Mouse (Mus musculus) MEL (cell line): ENCODE measurements around the gene Uroc1. TPM values are rescaled to one million over a fixed set of nuclear protein-coding genes. Genes with fewer than 3 reads are reported as not detected.

Source experiments
- DNase-seq: peaks from one replicate; pipeline ENCODE4 v3.0.0; 2011; ENCODE audit warnings: low read depth, low spot score
- H3K27ac ChIP-seq: 2 replicates; pipeline ENCODE4 v1.5.1; 2012; ENCODE audit warnings: low read depth, mild to moderate bottlenecking, control low read depth, low read length, moderate library complexity; ENCODE audit not compliant: control insufficient read depth
- H3K27me3 ChIP-seq, 2 experiments: fragments of 150-350 bp in 1 of 2; sonication (generic) in 1 of 2; 2 replicates each; pipeline ENCODE4 v1.6.1; 2012; ENCODE audit warnings: low read length in 2 of 2, mild to moderate bottlenecking in 2 of 2, improper control_type of control experiment in 1 of 2, moderate library complexity in 1 of 2; ENCODE audit not compliant: insufficient read depth in 2 of 2, control insufficient read depth in 1 of 2
- H3K36me3 ChIP-seq, 2 experiments: 2 replicates each; pipeline ENCODE4 v1.6.1; 2012 to 2014; ENCODE audit warnings: low read length in 2 of 2, improper control_type of control experiment in 1 of 2, inconsistent platforms in 1 of 2, mild to moderate bottlenecking in 1 of 2; ENCODE audit not compliant: insufficient read depth in 2 of 2, control insufficient read depth in 1 of 2
- H3K4me1 ChIP-seq, 2 experiments: fragments of 150-350 bp in 1 of 2; sonication (generic) in 1 of 2; 2 replicates each; pipeline ENCODE4 v1.6.1; 2012; ENCODE audit warnings: low read length in 2 of 2, improper control_type of control experiment in 1 of 2, mild to moderate bottlenecking in 1 of 2; ENCODE audit not compliant: insufficient read depth in 2 of 2, control insufficient read depth in 1 of 2
- H3K4me3 ChIP-seq, 2 experiments: fragments of 150-350 bp in 1 of 2; sonication (generic) in 1 of 2; 2 replicates each; pipeline ENCODE4 v1.5.1; 2012; ENCODE audit warnings: low read depth in 2 of 2, low read length in 2 of 2, mild to moderate bottlenecking in 2 of 2, moderate library complexity in 2 of 2, control low read depth in 1 of 2, improper control_type of control experiment in 1 of 2; ENCODE audit not compliant: control insufficient read depth in 1 of 2, insufficient read depth in 1 of 2
- H3K79me2 ChIP-seq: 2 replicates; pipeline ENCODE4 v1.6.1; 2012; ENCODE audit warnings: mild to moderate bottlenecking, low read length, moderate library complexity; ENCODE audit not compliant: control insufficient read depth, poor library complexity, insufficient read depth
- H3K9ac ChIP-seq: 2 replicates; pipeline ENCODE4 v1.6.1; 2012; ENCODE audit warnings: low read depth, mild to moderate bottlenecking, control low read depth, low read length, moderate library complexity; ENCODE audit not compliant: control insufficient read depth, poor library complexity, severe bottlenecking
- H3K9me3 ChIP-seq: fragments of 150-350 bp; sonication (generic); replicated peaks from 2 replicates; pipeline ENCODE4 v1.6.1; 2012; ENCODE audit warnings: mild to moderate bottlenecking, low read length, improper control_type of control experiment, moderate library complexity; ENCODE audit not compliant: insufficient read depth
- CHD2 ChIP-seq: IDR thresholded peaks from 2 replicates; pipeline ENCODE4 v1.6.1; 2011; ENCODE audit warnings: low read length, improper control_type of control experiment
- EP300 ChIP-seq, 2 experiments: IDR thresholded peaks; 2 replicates each; pipeline ENCODE4 v1.6.1; 2011; ENCODE audit warnings: improper control_type of control experiment in 2 of 2, low read length in 2 of 2, low read depth in 1 of 2, mild to moderate bottlenecking in 1 of 2
- ETS1 ChIP-seq: IDR thresholded peaks from 2 replicates; pipeline ENCODE4 v1.6.1; 2012; ENCODE audit warnings: low read depth, mild to moderate bottlenecking, inconsistent platforms, low read length, improper control_type of control experiment, moderate library complexity
- GABPA ChIP-seq: IDR thresholded peaks from 2 replicates; pipeline ENCODE4 v1.6.1; 2012; ENCODE audit warnings: low read depth, mild to moderate bottlenecking, inconsistent platforms, low read length, improper control_type of control experiment, moderate library complexity
- GATA1 ChIP-seq: IDR thresholded peaks from 2 replicates; pipeline ENCODE4 v1.6.1; 2011; ENCODE audit warnings: low read depth, low read length, improper control_type of control experiment
- HCFC1 ChIP-seq: IDR thresholded peaks from 2 replicates; pipeline ENCODE4 v1.6.1; 2012; ENCODE audit warnings: low read depth, mild to moderate bottlenecking, inconsistent platforms, low read length, improper control_type of control experiment, moderate library complexity
- JUND ChIP-seq: IDR thresholded peaks from 2 replicates; pipeline ENCODE4 v1.6.1; 2011; ENCODE audit warnings: low read depth, mild to moderate bottlenecking, improper control_type of control experiment, low read length
- KAT2A ChIP-seq: conservative IDR thresholded peaks from 2 replicates; pipeline ENCODE4 v1.6.1; 2012; ENCODE audit warnings: low read depth, low read length, improper control_type of control experiment, inconsistent platforms
- MXI1 ChIP-seq: IDR thresholded peaks from 2 replicates; pipeline ENCODE4 v1.6.1; 2011; ENCODE audit warnings: mild to moderate bottlenecking, low read depth, low read length, improper control_type of control experiment
- MYB ChIP-seq: IDR thresholded peaks from 2 replicates; pipeline ENCODE4 v1.6.1; 2011; ENCODE audit warnings: mild to moderate bottlenecking, low read depth, low read length, improper control_type of control experiment
- MYC ChIP-seq: IDR thresholded peaks from 2 replicates; pipeline ENCODE4 v1.6.1; 2011; ENCODE audit warnings: low read depth, mild to moderate bottlenecking, low read length, improper control_type of control experiment, moderate library complexity
- NELFE ChIP-seq: IDR thresholded peaks from 2 replicates; pipeline ENCODE4 v1.6.1; 2011; ENCODE audit warnings: low read depth, low read length, improper control_type of control experiment
- RCOR1 ChIP-seq: IDR thresholded peaks from 2 replicates; pipeline ENCODE4 v1.6.1; 2012; ENCODE audit warnings: low read depth, mild to moderate bottlenecking, inconsistent platforms, low read length, improper control_type of control experiment
- SMC3 ChIP-seq: IDR thresholded peaks from 2 replicates; pipeline ENCODE4 v1.6.1; 2011; ENCODE audit warnings: low read depth, low read length, improper control_type of control experiment
- TAL1 ChIP-seq: IDR thresholded peaks from 2 replicates; pipeline ENCODE4 v1.6.1; 2012; ENCODE audit warnings: mild to moderate bottlenecking, inconsistent platforms, low read length, moderate library complexity, mixed read lengths
- TBP ChIP-seq: IDR thresholded peaks from 2 replicates; pipeline ENCODE4 v1.8.0; 2011; ENCODE audit warnings: low read depth, low read length, improper control_type of control experiment
- UBTF ChIP-seq: IDR thresholded peaks from 2 replicates; pipeline ENCODE4 v1.6.1; 2012; ENCODE audit warnings: low read depth, mild to moderate bottlenecking, inconsistent platforms, low read length, improper control_type of control experiment, moderate library complexity, borderline replicate concordance; ENCODE audit not compliant: insufficient read depth
- USF1 ChIP-seq: IDR thresholded peaks from 2 replicates; pipeline ENCODE4 v1.6.1; 2014; ENCODE audit warnings: low read depth, mild to moderate bottlenecking, inconsistent platforms, low read length, improper control_type of control experiment, moderate library complexity
- USF2 ChIP-seq, 2 experiments: IDR thresholded peaks; 2 replicates each; pipeline ENCODE4 v1.6.1; 2011 to 2012; ENCODE audit warnings: improper control_type of control experiment in 2 of 2, low read length in 2 of 2, borderline replicate concordance in 1 of 2, inconsistent platforms in 1 of 2, low read depth in 1 of 2, mild to moderate bottlenecking in 1 of 2; ENCODE audit not compliant: insufficient read depth in 1 of 2
- ZMIZ1 ChIP-seq: IDR thresholded peaks from 2 replicates; pipeline ENCODE4 v1.6.1; 2012; ENCODE audit warnings: low read depth, mild to moderate bottlenecking, inconsistent platforms, low read length, improper control_type of control experiment, moderate library complexity
- ZNF384 ChIP-seq: IDR thresholded peaks from 2 replicates; pipeline ENCODE4 v1.6.1; 2012; ENCODE audit warnings: low read depth, mild to moderate bottlenecking, inconsistent platforms, low read length, improper control_type of control experiment
- polyA plus RNA-seq, 2 experiments: library from polyadenylated mRNA; stranded (reverse) in 1 of 2; unstranded in 1 of 2; fragments of >175 nt in 1 of 2; fragments of >200 nt in 1 of 2; gene quantifications; 2 replicates each; pipeline versions ENCODE4 v1.2.1 to v1.2.4; 2012; ENCODE audit warnings: low replicate concordance in 2 of 2, low read depth in 1 of 2; ENCODE audit not compliant: insufficient read length in 2 of 2, insufficient read depth in 1 of 2, missing spikeins in 1 of 2
- total RNA-seq: library from RNA; depleted of rRNA; stranded (reverse); fragments of 300-350 nt; gene quantifications from 2 replicates; pipeline ENCODE4 v1.2.3, GENCODE M21; 2012

The Uroc1 gene
- total and polyA plus RNA-seq, 3 experiments = not detected

DNA sequence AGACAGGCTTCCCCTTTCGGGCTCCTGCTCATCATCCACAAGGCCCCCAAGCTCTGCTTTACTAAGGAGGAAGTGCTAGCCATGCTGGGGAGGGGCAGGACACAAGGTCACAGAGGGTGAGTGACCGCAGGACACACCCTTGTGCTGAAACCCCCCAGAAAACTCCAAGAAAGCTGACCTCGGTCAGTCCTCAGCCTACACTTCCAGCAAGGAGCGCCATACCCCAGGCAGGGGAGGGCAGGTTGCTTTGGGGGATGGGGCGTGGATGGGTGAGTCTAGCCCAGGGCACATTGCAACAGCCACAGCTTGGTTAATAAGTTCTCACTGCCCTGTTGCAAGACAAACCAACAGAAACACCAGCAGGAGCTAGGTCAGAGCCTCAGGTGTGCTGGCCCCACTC lies 12.7 kb upstream of the Uroc1 start:
- no peak overlapping the region for H3K27ac ChIP-seq

DNA sequence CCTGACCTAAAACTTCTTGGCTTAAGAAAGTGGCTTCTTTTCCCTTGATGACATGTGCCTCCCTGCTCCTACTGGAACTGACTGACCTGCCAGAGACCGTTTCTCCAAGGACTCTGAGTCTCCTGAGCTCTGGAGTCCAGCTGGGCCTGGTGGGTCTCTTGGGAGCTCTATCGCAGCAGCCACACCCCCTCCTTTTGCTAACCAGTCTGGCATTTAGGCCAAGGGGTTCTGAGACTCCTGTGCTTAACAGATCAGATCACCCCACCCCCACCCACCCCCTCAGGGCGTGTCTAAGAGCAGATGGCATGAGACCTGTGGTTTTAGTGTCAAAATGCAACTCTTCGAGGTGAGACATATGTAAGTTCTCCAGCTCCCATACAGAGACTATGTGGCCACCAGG lies 11.3 kb upstream of the Uroc1 start:
- Histone ChIP-seq H3K4me3 (no peak overlapping the region), H3K27me3 (no peaks in the 10 kb centered on the region), H3K4me1 (no peaks in the 10 kb centered on the region), H3K79me2 (no peaks in the 10 kb centered on the region), H3K27ac (no peak overlapping the region), H3K36me3 (no peaks in the 10 kb centered on the region), H3K9ac (no peak overlapping the region), H3K9me3 (no peaks in the 10 kb centered on the region)
- DNase-seq = no peak
- TF ChIP-seq SMC3 (no peak), GATA1 (no peak), GABPA (no peak), HCFC1 (no peak), MXI1 (no peak), UBTF (no peak), USF1 (no peak), KAT2A (no peak), NELFE (no peak)

More for the DNA sequence above, 12.7 kb upstream of the Uroc1 start:
- TF ChIP-seq JUND (no peak), ETS1 (no peak), USF2 (IDR thresholded peaks at IDR 0.05; ENCODE audit: borderline replicate concordance in 1 of 2, insufficient read depth in 1 of 2, low read depth in 1 of 2, low read length in 2 of 2) (no peak)
- TF ChIP-seq, all 39 proteins: peak for 0
- H3K27me3 ChIP-seq = no peaks in the 10 kb centered on the region
- no peak for DNase-seq
- no peak overlapping the region for H3K4me3 ChIP-seq
- no peaks in the 10 kb centered on the region for H3K9me3 ChIP-seq
- H3K79me2 ChIP-seq = no peaks in the 10 kb centered on the region
- no peaks in the 10 kb centered on the region for H3K36me3 ChIP-seq
- no peaks in the 10 kb centered on the region for H3K4me1 ChIP-seq
- H3K9ac ChIP-seq = no peak overlapping the region

DNA sequence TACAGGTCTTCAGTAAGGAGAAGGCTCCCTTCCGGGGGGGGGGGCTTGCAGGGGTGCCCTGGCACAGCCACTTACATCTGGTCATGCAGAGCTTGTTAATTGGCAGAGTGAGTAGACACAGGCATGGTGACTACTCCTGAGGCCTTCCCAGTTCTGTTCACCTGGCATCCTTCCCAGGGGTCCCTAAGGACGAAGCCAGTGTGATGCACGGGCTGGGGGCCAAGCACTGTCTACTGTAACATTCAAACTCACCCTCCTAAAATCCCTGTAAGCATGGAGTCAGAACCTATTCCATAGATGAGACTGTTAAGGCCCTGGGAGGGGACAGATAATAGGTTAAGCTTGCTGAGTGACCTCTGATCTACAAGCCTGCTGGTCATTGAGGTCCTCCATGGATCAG lies 9.1 kb upstream of the Uroc1 start:
- DNase-seq = no peak
- TF ChIP-seq TAL1 = no peak
- no peak for TF ChIP-seq ETS1
- no peak for TF ChIP-seq MYC
- TF ChIP-seq MYB = no peak
- TF ChIP-seq USF1 = no peak
- TF ChIP-seq UBTF = no peak
- TF ChIP-seq EP300 (IDR thresholded peaks at IDR 0.05; ENCODE audit: low read depth in 1 of 2, low read length in 2 of 2) = no peak
- no peak for TF ChIP-seq RCOR1
- TF ChIP-seq JUND = no peak
- TF ChIP-seq NELFE = no peak
- TF ChIP-seq ZNF384 = no peak
- TF ChIP-seq TBP = no peak
- no peak for TF ChIP-seq ZMIZ1
- TF ChIP-seq CHD2 = no peak
- TF ChIP-seq, all 39 proteins: peak for 0
- Histone ChIP-seq H3K27me3 (no peaks in the 10 kb centered on the region), H3K27ac (no peak overlapping the region), H3K4me1 (no peaks in the 10 kb centered on the region), H3K9ac (no peak overlapping the region), H3K4me3 (no peak overlapping the region), H3K36me3 (no peaks in the 10 kb centered on the region), H3K79me2 (no peaks in the 10 kb centered on the region), H3K9me3 (no peaks in the 10 kb centered on the region)
